Mouse (Mus musculus): ENCODE measurements at regions not wholly inside any gene's neighbourhood (a gene's known extent, or its start where the extent isn't known, plus 50 kb on each side); places are given as distances from the start of the nearest gene placed in this dataset.

DNA sequence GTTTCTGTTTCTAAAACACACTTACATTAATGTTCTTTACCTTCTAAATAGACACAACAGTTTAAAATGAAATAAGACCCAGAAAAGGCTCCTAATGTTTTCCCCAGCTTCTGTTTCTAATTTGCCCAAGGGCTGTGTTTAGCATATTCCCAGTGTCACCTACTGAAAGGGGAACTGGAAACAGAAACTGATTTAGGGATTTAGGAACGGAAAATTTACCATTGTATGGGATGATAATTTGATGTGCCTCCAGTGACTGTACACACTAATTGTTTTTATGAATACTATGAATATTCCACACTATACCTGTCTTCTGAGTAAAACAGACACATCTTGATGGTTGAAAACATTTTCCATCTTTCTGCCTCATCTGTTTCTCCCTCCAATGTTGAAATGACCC, 728.0 kb upstream of the Cited2 start:
- no peak for DNase-seq (ENCODE audit: low spot score in 2 of 2)

- peak in 1 of 2 experiments; percentile 9 for DNase-seq (ENCODE audit: low spot score in 2 of 2)
Observed at GRCm38 (mm10) chr10:16996820-16997466, 726.1 kb upstream of the Cited2 start.

GRCm38 (mm10) chr10:17001320-17001719, 721.7 kb upstream of the Cited2 start:
- no peak for DNase-seq (ENCODE audit: low spot score in 2 of 2)

- no peak for DNase-seq (ENCODE audit: low spot score in 2 of 2)
Observed at GRCm38 (mm10) chr10:17003123-17003849, 719.7 kb upstream of the Cited2 start.

GRCm38 (mm10) chr10:17008683-17009082, 714.3 kb upstream of the Cited2 start:
- no peak for DNase-seq (ENCODE audit: low spot score in 2 of 2)

DNA sequence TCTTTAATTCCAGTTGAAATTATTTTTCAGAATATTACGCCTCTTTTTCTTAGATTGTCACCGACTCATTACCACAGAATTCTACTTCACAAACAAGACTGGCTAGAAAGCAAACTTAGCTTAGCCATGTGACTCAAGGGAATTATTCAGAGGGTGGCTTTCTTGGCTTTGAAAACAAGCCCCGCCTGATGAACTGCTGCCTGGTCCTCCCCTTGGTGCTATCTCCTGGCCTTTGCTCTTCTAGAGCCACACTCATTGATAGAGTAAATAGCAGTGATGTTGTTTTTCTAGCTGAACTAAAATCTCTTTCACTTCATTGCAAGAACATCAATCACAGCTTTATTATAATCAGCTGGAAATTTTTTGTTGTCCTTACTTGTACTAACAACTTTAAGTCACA, 713.0 kb upstream of the Cited2 start:
- no peak for DNase-seq (ENCODE audit: low spot score in 2 of 2)

DNA sequence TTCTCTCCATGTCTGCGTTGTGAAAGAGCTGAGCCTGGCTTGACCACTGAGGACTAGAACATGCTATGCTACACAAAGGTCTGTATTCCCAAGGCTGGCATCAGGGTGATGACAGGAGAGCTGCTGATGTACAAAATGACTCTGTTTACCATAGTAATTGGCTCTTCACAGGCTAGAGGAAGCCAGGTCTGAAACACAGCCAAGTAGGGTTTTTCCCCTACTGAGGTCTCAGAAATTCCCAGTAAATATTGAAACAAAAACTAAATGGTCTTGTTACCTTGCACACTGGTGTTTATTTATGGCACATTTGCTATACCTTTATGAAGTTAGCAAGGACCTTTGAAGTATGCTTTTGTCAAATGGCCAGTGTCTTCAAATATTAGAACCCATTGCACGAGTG, 711.1 kb upstream of the Cited2 start:
- no peak for DNase-seq (ENCODE audit: low spot score in 2 of 2)

- no peak for DNase-seq (ENCODE audit: low spot score in 2 of 2)
Observed at GRCm38 (mm10) chr10:17012541-17012975, 710.5 kb upstream of the Cited2 start.

- DNase-seq (ENCODE audit: low spot score in 2 of 2): no peak
Observed at GRCm38 (mm10) chr10:17014826-17015225, 708.2 kb upstream of the Cited2 start.

- no peak for DNase-seq (ENCODE audit: low spot score in 2 of 2)
Observed at GRCm38 (mm10) chr10:17016854-17017253, 706.2 kb upstream of the Cited2 start.

GRCm38 (mm10) chr10:17022216-17023158, 700.5 kb upstream of the Cited2 start:
- no peak for DNase-seq (ENCODE audit: low spot score in 2 of 2)

DNA sequence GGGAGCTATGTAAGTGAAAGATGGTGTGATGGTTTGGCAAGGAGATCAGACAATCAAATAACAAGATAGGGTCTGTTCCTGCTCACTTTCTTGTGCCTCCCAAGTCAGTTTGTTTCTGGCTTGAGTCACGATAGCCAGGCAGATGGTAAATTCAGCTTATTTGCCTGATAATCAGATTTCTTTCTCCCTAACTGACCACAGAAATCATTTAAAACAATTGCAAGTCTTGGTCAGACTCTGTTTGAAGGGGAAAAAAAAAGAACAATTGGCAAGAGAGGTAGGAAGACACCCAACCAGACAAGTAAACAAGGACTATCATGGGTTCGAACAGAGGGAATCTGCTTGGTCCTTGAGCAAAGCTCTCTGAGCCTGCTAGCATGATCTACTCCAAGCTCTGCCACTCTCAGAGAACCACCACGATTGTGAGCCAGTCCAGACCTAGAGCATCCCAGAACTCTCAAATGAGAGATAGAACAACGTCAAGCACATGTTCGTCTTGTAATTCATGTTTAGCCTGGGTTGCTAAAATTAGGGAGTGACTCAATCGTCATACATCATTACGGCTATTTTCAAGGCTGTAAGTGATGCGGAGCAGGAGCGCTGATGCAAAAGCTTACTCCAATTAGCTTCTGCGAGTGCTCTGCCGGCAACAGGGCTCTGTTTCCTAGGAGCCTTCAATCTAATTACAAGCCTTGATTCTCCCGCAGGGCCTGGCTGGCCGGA, 699.3 kb upstream of the Cited2 start:
- DNase-seq (ENCODE audit: low spot score in 2 of 2): peak in 1 of 2 experiments; percentile 6

GRCm38 (mm10) chr10:17024294-17024665, 698.7 kb upstream of the Cited2 start:
- no peak for DNase-seq (ENCODE audit: low spot score in 2 of 2)

GRCm38 (mm10) chr10:17034892-17035775, 687.9 kb upstream of the Cited2 start:
- no peak for DNase-seq (ENCODE audit: low spot score in 2 of 2)

GRCm38 (mm10) chr10:17038259-17039043, 684.6 kb upstream of the Cited2 start:
- no peak for DNase-seq (ENCODE audit: low spot score in 2 of 2)

DNA sequence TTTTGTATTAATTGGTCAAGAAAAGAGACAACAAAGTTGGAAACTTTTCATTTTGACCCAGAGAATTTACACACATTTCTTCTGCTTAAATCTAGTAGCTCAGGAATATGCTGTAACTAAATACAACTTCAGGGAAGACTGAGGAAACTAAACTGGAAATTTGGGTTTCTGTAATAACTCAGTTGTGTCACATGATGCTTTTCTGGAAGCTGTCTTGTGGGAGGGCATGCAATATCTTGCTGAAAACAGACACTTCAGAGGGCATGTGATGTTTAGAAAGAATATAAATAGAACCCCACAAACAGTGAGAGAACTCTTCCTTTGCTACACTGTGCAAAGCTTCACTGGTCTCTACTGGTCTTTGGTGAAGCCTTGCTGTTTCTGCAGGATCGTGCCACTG, 680.9 kb upstream of the Cited2 start:
- no peak for DNase-seq (ENCODE audit: low spot score in 2 of 2)

GRCm38 (mm10) chr10:17042973-17043372, 680.0 kb upstream of the Cited2 start:
- no peak for DNase-seq (ENCODE audit: low spot score in 2 of 2)

DNA sequence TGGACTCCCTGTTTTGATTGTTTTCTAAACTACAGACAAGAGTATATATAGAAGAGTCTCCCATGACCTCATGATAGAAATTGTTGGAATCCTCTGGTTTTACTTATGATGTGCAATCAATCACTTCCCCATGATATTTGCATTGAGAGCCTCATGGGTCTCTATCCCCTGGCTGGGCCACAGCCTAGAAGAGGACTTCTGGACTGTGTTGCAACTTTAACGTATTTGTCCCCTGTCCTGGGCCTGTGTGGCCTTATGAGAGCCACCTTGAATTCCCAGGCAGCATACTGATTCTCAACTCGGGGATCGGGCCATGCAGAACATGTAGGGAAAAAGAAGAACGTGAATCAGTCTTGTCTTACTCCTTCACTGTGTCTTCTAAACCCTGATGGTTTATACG, 676.3 kb upstream of the Cited2 start:
- DNase-seq (ENCODE audit: low spot score in 2 of 2): no peak

GRCm38 (mm10) chr10:17072906-17073305, 650.1 kb upstream of the Cited2 start:
- no peak for DNase-seq (ENCODE audit: low spot score in 2 of 2)
